Mouse (Mus musculus): ENCODE results near the gene Dpm2.

The Dpm2 gene

DNA sequence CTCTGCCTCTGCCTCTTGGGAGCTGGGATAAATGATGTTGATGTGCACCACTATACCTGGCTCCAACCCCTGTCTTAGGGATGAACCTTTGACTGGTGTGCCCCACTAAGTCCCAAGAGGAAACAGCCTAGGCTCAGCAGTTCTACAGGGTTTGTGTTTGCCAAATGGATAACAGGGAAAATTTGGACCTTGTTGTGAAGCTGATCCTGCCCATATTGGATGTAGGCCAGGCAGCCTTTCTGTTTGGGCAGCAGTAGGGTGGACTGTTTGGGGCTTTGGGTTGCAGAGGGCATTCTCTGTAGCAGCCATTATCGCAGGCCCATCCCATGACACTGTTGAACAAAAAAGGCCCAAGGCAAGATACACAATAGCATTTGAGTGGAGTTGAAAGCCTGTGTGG, 23.7 kb upstream of the Dpm2 start:
- no peak for DNase-seq (ENCODE audit: low read depth, low spot score)

DNA sequence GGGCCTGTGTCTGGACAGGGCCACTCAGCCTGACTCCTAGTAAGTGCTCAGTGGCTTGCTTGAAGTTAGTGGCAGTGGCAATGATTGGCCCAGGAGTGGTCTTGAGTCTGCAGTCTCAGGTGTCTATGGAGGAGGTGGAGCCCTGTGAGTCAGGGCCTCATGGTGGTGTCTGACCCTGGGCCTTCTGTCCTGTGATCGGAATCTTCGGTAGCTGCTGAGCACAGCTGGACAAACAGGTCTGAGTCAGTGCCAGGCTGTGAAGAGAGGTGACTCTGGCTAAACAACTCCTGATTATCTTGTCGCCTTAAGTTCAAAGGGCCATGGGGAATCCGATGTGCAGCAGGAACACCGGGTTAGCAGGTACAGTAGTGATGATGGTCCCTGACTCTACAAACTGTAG, 23.3 kb upstream of the Dpm2 start:
- no peak for DNase-seq (ENCODE audit: low read depth, low spot score)

DNA sequence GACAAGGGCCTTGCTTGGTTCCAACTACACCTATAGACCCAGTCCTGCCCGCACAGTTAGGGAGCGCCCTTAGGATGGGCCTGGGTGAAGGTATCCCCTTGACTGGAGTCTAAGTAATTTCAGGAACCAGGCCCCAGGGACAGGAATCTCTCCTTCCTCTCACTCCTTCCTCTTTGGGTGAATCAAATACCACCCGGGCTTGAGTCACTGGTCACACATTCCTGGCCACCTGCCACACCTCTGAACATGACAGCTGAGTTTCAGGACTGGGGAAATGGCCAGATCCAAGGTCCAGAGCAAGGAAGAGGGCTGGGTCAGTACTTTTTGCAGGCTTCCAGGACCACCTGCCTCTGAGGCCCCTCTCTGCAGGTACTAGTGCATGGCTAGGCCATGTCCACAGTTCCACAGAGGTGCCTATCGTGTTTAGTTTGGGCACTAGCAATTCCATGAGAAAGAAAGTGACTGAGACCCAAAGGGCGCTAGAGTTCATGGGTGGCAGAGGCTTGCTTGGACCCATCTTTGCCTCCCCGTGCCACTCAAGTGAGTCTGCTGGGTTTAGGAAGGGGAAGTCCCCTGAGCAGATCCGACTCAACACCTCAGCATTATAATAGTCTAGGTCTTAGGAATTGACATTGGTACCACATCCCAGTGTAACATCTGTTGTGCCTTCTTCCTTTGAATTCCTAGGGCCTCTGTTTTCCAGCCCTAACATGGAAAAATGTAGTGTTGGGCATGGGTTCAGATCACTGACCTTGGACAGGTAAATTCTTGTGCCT, 22.5 kb upstream of the Dpm2 start:
- no peak for DNase-seq (ENCODE audit: low read depth, low spot score)

GRCm38 (mm10) chr2:32549171-32549570, 21.5 kb upstream of the Dpm2 start:
- DNase-seq (ENCODE audit: low read depth, low spot score) = no peak

- no peak for DNase-seq (ENCODE audit: low read depth, low spot score)
Observed at GRCm38 (mm10) chr2:32549764-32550163, 20.9 kb upstream of the Dpm2 start.

GRCm38 (mm10) chr2:32551236-32551635, 19.4 kb upstream of the Dpm2 start:
- no peak for DNase-seq (ENCODE audit: low read depth, low spot score)

DNA sequence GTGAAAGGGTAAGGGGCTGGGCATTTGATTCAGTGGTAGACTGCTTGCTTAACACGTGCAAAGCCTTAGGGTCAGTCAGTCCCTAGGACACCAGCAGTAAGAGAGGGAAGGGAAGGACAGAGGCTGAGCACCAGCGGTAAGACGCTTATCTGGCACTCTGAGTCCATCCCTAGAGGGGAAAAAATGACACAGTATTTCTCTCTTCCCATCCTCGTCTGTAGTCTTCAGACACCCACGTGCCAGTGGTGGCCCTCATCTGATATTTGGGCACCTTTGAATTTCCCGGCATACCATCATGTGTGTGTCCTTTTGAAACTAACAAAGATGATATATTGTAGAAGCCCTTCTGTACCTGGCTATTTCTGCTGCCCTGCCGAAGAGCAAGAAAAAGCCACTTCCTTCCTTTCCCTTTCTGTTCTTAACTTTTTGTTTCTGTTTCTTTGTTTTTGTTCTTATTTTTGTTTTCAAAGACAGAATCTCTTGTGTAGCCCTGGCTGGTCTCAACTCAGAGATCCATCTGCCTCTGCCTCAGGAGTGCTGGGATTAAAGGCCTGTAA, 17.0 kb upstream of the Dpm2 start:
- no peak for DNase-seq (ENCODE audit: low read depth, low spot score)

GRCm38 (mm10) chr2:32555484-32555883, 15.2 kb upstream of the Dpm2 start:
- no peak for DNase-seq (ENCODE audit: low read depth, low spot score)

- DNase-seq (ENCODE audit: low read depth, low spot score) = no peak
Observed at GRCm38 (mm10) chr2:32556019-32556418, 14.6 kb upstream of the Dpm2 start.

DNA sequence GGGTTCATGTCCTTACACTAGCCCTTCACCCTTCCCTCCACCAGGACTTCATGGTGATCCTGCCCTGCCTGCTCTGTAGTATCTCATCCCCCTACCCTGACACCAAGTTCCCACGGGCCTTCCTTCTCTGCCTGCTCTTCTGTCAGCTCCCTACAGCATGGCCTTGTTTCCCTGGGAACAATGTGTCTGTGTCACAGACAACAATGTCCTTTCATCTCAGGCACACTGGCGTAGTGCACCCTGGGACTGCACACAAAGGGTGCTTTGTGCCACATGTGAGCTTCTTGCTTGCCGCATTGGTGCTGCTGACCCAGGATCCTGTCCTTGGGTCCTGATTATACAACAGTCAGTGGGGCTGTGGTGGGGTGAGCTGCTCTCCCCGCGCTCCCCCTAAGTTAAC, 11.1 kb upstream of the Dpm2 start:
- DNase-seq (ENCODE audit: low read depth, low spot score) = no peak

- no peak for DNase-seq (ENCODE audit: low read depth, low spot score)
Observed at GRCm38 (mm10) chr2:32566536-32567063, 4.1 kb upstream of the Dpm2 start.

DNA sequence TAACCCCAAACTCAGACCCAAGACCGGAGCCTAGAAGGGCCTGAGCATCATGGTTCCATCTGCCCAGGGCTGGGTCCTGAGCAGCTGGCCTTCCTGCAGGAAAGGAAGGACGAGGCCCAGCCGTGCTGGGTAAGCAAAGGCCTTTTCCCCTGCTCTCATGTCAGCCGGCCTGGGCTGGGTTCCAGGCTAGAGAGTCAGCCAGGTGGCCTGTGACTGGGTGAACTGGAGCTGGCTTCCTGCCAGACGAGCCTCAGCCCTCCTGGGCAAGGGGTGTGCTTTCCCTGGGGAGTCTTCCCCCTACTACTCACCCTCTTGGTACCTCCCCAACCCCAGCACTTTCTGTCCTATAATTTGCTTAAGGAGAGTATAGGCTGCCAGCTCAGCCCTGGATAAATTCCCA, 2.5 kb upstream of the Dpm2 start:
- DNase-seq (ENCODE audit: low read depth, low spot score) = no peak

DNA sequence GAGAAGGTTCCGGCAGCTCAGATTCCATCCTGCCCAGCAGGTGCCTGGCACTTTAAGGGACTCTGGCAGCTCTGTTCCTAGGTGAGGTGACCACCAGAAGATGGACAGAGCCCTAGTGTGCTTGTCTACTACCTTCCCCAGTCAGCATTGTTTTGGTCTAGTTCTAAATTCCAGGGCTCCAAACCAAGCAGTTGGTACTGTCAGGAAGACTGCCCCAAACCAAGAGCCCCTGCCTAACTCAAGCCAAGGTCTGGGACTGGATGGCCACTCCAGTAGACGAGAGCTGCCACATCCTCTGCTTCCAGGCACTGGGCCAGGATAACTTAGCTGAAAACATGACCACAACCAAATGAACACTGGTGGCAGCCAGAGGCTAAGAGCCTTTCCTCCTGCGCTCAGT, 1.7 kb upstream of the Dpm2 start:
- DNase-seq (ENCODE audit: low read depth, low spot score) = no peak

- DNase-seq (ENCODE audit: low read depth, low spot score) = no peak
Observed at GRCm38 (mm10) chr2:32572196-32572595, 1.5 kb downstream of the Dpm2 start.

DNA sequence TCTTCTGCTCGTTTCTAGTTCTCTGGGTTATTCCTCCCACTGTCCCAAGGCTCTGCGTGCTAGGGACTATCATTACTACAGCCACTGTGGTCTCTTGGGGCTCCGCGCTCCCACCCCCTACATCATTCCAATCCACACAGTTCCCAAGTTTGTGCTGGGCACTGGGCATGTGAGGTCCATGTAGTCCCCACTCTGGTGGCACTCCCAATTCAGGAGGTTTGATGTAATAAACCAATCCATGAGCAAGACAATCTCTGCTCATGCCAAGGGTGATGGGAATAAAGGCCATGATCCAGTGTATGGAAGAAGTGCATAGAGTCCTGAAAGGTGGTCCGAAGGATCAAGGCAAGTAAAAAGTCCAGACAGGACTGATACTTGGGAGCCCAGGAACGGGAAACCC, 3.8 kb downstream of the Dpm2 start, which contains the start of gene Pip5kl1:
TSS of gene Pip5kl1 (plus strand) at position 301 of the 400 bp plus-strand sequence.
- DNase-seq (ENCODE audit: low read depth, low spot score) = no peak

- DNase-seq (ENCODE audit: low read depth, low spot score) = no peak
Observed at GRCm38 (mm10) chr2:32574901-32575585, 4.4 kb downstream of the Dpm2 start.

DNA sequence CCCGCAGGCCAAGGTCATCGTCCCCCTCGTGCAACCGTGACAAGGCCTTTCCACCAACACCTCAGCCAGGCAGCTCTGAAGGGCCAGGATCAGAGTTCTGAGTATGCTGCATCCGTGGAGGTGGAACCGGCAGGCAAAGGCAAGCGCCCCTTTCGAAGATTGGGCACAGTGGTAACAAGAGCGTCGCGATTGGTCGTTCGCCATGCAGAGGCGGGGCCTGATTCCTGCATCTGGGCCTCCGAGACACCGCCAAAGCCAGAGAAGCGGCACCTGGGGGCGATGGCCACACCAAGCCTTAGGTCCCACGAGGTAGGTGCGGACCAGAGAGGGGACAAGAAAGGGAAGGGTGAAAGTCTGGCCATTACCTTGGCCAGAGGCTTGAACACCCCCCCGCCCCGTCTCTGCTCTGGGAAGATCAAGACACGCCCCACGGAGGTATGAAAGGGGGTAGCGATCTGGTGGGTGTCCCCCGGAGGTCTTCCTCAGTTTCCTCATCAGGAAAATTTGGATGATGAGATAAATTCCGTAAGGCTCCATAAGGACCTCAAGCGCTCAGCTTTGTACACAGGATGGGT, 5.0 kb downstream of the Dpm2 start, which contains the start of gene 9430097D07Rik:
TSS of gene 9430097D07Rik (minus strand) at position 99 of the 575 bp plus-strand sequence.
- DNase-seq (ENCODE audit: low read depth, low spot score) = no peak

- DNase-seq (ENCODE audit: low read depth, low spot score) = no peak
Observed at GRCm38 (mm10) chr2:32576532-32576931, 5.9 kb downstream of the Dpm2 start.

DNA sequence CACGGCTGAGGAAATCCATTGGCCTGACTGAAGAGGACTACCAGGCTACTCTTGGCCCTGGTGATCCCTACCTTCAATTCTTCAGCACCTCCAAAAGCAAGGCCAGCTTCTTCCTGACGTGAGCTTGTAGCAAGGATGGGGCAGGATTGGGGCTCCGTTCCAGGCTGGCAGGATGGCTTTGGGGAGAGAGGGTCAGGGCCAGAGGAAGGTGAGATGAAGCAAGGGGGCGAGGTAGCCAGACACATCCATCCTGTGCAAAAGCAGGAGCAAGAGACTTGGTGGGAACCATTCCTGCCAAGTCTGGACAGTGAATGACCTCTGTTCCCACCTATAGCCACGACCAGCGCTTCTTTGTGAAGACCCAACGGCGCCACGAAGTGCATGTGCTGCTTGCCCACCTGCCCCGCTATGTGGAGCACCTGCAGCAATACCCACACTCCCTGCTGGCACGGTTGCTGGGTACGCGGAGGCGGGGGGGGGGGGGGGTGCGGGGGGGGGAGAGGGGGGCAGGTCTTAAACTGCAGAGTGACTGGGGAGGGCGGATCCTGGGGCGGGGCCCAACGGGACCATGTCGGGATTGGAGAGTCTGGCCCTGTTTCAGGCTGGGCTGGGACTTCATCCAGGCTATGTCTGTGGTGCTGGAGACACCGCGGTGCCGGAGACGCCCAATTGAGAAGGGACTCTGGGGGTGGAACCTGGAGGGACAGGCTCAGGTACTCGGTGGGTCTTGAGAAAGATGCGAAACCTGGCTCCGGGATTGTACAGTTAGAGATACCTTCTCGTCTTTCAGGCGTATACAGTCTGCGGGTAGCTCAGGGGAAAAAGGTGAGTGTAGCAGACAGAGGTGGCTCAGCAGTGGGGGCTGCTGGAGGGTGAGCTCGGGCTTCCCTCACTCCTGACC, 7.7 kb downstream of the Dpm2 start:
- DNase-seq (ENCODE audit: low read depth, low spot score) = no peak

DNA sequence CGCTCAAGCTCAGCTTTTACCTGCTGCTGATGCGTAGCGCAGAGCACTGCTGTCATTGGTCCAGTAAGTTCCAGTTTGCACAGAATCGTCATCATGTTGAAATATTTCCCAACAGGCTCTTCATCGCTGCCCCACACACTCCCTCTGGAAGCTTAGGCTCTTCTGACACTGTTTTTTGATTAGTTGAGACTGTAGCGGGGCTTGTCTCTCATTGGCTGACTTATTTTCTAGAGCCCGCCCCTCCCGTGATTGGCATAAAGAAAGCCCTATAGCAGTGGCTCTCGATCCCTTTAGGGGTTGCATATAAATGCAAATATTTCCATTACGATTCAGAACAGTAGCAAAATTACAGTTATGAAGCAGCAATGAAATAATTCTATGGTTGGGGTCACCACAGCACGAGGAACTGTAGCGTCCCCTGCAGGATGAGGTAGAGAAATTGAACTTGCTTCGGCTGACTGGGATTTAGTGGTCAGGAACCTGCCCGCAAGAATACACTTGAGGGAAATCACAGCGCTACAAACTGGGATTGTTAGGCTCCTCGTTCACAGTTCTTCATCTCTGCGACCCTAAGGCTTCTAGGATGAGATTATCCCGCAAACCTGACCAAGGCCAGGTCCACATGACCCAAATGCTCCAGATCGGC, 10.9 kb downstream of the Dpm2 start:
- no peak for DNase-seq (ENCODE audit: low read depth, low spot score)
